Mouse (Mus musculus): Measurements from ENCODE around the gene Cnot11.

GRCm38 (mm10) chr1:39533917-39534316, 875 bp upstream of the Cnot11 start:
- TF ChIP-seq CTCF (IDR thresholded peaks at IDR 0.05; ENCODE audit: low read depth) (no peak), EP300 (IDR thresholded peaks at IDR 0.05; ENCODE audit: low read depth) (no peak)
